Mouse (Mus musculus): ENCODE data around the gene Ppcs. TPM values are rescaled to one million over a fixed set of nuclear protein-coding genes. Genes with fewer than 3 reads are reported as not detected.

The Ppcs gene
- 10 to 100 TPM; 11.9 to 14.6 TPM for total RNA-seq (2023)

GRCm38 (mm10) chr4:119422294-119422964 lies at the start of gene Ppcs, which contains the start of gene Zmynd12:
Ppcs (minus strand) TSS chr4:119422420.
Zmynd12 (plus strand) TSS chr4:119422814.

DNA sequence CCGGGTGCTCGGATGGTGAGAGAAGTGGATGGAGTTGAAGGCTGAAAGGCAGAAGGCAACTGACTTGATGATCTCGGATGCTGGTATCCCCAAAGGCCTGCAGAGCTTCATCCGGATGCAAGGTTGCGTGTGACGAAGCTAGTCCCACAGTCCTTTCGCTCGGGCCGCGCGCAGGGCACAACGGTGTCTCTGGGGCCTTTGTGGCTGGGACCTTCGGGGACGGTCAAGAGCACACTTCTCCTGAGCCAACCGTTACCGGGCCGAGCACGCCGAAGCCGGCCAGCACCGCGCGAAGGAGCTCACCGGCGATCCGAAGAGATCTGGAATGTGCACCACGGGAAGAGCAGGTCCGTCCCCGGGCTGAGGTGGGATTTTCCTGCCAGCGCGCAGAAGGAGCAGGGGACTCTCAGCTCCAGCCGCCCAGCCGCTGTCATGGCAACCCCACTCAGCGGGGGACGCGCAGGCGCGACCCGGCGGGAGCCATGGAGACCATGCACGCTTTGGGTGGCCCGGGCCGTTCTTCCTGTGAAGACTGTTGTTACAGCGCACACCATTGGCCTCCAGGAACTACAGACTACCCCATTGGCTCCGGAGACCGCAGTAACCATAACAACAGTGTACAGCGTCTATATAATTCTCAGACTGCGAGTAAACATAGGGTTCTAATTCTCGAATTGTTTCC lies 7.0 kb downstream of the Ppcs start, which contains the start of gene Ccdc30:
Ccdc30 (minus strand) TSS at position 450 of the 682 bp plus-strand sequence.

Other genes with a start within 250 kb of the Ppcs start
- 10 to 100 TPM in 1 of 2 experiments, 1 to 10 TPM in 1; 6.5 to 10.3 TPM for gene Zfp691, start 248.2 kb downstream of the Ppcs start, total RNA-seq (2023)
- 1 to 10 TPM; 2.7 to 6.1 TPM for gene Ermap, start 232.4 kb downstream of the Ppcs start, total RNA-seq (2023)
- 10 to 100 TPM; 18.5 to 26.4 TPM for gene Svbp, start 227.1 kb downstream of the Ppcs start, total RNA-seq (2023)
- under 1 TPM; 0.41 to 0.47 TPM for gene Tmem269, start 204.2 kb downstream of the Ppcs start, total RNA-seq (2023)
- gene AU022252, start 189.7 kb downstream of the Ppcs start, total RNA-seq (2023) = 10 to 100 TPM; 12.8 to 15.0 TPM
- 1 to 10 TPM; 7.7 to 7.9 TPM for gene P3h1, start 189.5 kb downstream of the Ppcs start, total RNA-seq (2023)
- gene Cldn19, start 167.0 kb downstream of the Ppcs start, total RNA-seq (2023) = not detected
- 100 to 1,000 TPM; 353 to 355 TPM for gene Ybx1, start 127.8 kb downstream of the Ppcs start, total RNA-seq (2023)
- 10 to 100 TPM; 26.5 to 39.1 TPM for gene Ppih, start 101.9 kb downstream of the Ppcs start, total RNA-seq (2023)
- gene Ccdc30, start 6.9 kb downstream of the Ppcs start, total RNA-seq (2023) = 1 to 10 TPM; 3.5 to 4.6 TPM
- gene Zmynd12, start 394 bp upstream of the Ppcs start, total RNA-seq (2023) = not detected
- 1 to 10 TPM in 1 of 2 experiments, under 1 TPM in 1; 0.96 to 1.4 TPM for gene Rimkla, start 70.2 kb upstream of the Ppcs start, total RNA-seq (2023)
- 10 to 100 TPM; 84.9 to 94.0 TPM for gene Foxj3, start 114.6 kb upstream of the Ppcs start, total RNA-seq (2023)
- 10 to 100 TPM; 10.1 to 16.2 TPM for gene Frg2f1, start 117.1 kb upstream of the Ppcs start, total RNA-seq (2023)
- gene Guca2a, start 215.3 kb upstream of the Ppcs start, total RNA-seq (2023) = 1 to 10 TPM; 5.2 to 8.7 TPM
- not detected for gene Guca2b, start 236.5 kb upstream of the Ppcs start, total RNA-seq (2023)